Mouse (Mus musculus): ENCODE measurements around the gene Hspb8.

Hspb8 gene

GRCm38 (mm10) chr5:116426701-116427100 lies 4.0 kb upstream of the Hspb8 start:
- WGBS, result 90% methylated on average over 2 of the region's 2 CpGs

GRCm38 (mm10) chr5:116425709-116426108 lies 3.0 kb upstream of the Hspb8 start:
- WGBS, result 96% methylated on average over 3 of the region's 3 CpGs

- WGBS, result 58% methylated on average over 7 of the region's 7 CpGs
These were observed 2.6 kb upstream of the Hspb8 start for GRCm38 (mm10) chr5:116425273-116425672.

DNA sequence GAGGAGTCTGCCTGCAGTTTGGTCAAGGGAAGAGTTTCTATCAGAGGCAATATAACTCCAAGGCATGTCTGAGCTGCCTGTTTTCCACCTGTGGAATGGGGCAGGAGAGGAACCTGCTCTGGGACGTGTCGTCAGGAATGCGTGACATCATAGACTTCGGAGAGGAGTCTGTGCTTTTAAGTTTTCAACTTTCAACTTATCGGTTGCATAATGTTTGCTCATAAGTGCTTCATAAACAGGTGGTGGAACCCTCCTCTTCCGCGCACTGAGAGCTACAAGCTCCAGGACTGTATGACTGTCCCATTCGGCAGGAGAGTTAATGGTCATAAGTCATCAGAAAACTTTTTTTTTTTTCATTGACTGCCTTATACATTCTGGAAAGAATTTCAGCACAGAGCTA lies 1.1 kb upstream of the Hspb8 start:
- 93% methylated on average over 8 of the region's 8 CpGs for WGBS

GRCm38 (mm10) chr5:116421791-116422481 lies 728 bp downstream of the Hspb8 start:
- 53% methylated on average over 22 of the region's 22 CpGs for WGBS

DNA sequence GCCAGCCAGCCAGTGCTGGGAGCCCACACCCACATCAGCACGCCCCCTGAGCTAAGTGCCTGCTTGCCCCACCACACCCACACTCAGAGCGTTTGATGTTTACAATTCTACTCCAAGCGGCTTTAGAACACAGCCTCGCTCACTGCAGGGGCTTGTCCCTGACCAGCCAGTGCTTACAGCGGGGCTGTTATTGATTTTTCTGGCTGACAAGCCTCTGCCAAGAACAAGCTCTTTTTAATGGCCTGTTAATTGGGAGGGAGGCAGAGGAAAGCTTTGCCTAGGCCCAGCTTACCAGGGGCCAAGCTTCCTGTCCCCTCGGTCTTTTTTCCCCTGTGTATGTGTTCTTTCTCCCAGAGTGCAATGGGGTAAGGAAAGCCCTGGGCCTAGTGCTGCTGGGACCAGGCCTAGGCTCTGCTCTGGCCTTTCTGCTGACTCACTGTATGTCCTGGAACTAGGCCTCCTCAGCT lies 1.9 kb downstream of the Hspb8 start:
- WGBS, result 34% methylated on average over 6 of the region's 6 CpGs

- WGBS, result 100% methylated on average over 1 of the region's 1 CpGs
These were observed 2.5 kb downstream of the Hspb8 start for GRCm38 (mm10) chr5:116420213-116420612.

- WGBS, result 50% methylated on average over 6 of the region's 6 CpGs
These were observed 3.2 kb downstream of the Hspb8 start for GRCm38 (mm10) chr5:116419322-116420045.

DNA sequence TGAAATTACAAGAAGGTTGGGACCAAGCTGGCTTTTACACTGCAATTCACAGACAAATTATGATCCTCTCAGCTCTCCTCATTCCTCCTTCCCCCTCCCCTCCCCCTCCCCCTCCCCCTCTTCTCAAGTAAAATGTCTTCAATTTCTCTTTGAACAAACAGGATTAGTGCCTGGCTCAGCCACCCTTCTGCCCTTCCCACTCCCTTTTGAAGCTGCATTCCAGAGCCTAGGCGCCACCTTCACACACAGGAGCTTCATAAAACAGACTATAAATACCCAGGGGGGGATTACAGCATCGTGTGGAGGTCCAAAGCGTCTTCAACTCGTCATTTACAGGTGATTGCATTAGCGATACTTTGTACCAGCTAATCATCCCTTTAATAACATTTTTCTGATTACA lies 6.5 kb downstream of the Hspb8 start:
- WGBS, result 49% methylated on average over 5 of the region's 5 CpGs

GRCm38 (mm10) chr5:116409689-116410590 lies 12.7 kb downstream of the Hspb8 start:
- 28% methylated on average over 16 of the region's 16 CpGs for WGBS

DNA sequence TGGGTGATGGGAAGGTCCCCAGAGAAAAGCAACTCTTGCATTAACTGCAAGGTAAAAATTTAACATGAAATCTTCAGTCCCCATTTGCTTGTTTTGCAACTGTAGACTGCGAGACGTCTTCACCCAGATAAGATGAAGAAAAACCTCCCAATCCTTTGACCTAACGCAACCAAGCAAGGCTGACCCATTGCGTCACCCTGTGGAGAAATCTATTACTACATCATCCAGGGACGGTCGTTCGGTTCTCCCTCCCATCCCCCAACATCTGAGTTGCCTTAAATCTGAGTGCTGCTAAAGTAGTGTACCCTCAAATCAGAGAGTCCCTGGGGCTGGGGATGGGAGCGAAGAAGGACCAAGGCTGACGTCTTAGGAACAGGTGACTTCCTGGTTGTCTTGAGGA lies 13.7 kb downstream of the Hspb8 start:
- 83% methylated on average over 9 of the region's 9 CpGs for WGBS

DNA sequence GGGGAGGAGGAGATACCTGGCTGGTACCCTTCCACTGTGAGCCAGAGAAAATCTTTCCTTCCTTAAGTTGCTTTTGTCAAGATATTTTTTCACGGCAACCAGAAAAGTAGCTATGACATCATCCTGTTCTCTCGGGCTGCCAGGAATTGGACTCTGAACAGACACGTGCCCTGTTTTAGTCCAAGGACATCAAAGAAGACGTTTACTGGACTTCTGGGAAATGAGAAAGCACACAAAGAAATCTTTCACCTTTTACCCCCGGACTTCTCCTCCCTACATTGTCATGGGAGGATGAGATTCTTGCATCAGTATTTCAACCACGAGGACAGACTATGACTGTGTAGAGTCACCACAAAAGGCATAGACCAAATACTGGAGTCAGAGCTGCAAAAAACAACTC lies 14.7 kb downstream of the Hspb8 start:
- WGBS, result 18% methylated on average over 6 of the region's 6 CpGs

- WGBS, result 28% methylated on average over 4 of the region's 4 CpGs
These were observed 15.3 kb downstream of the Hspb8 start for GRCm38 (mm10) chr5:116407321-116407720.

DNA sequence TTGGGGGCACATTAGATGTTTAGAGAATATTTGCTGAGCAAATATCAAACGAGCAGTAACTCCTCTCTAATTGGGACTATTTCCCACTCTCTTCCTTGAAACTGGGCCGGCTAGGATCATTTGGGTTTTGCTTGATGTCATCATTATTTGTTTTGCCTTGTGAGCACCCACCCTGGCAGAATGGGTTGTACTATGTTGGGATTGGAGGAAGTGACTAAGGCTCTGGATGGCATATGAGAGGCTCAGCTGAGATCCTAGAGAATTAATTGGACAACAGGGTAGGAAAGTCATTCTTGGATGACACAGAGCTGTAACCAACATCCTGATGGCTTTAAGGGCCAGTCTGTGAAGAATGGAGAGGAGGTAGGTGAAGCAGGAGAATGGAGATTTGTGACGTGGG lies 16.2 kb downstream of the Hspb8 start:
- 75% methylated on average over 3 of the region's 3 CpGs for WGBS

GRCm38 (mm10) chr5:116405934-116406333 lies 16.7 kb downstream of the Hspb8 start:
- WGBS, result 94% methylated on average over 1 of the region's 1 CpGs

DNA sequence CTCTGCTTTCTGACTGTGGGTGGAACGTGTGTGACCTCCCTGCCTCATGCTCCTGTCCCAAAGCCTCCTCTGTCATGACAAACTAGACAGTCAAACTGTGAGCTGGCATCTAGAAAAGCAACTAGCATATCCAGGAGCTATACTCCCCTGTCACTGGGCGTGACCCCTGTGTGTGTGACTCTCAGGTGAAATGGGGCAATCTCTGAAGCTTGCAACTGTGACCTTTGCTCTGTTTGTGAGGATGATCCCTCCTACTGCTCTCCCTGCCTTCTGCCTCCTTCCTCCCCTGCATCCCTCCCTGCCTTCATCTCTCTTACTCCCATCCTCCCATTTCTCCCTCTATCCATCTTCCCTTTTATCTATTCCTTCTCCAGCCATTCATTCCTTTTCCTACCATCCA lies 18.6 kb downstream of the Hspb8 start:
- 91% methylated on average over 2 of the region's 2 CpGs for WGBS

DNA sequence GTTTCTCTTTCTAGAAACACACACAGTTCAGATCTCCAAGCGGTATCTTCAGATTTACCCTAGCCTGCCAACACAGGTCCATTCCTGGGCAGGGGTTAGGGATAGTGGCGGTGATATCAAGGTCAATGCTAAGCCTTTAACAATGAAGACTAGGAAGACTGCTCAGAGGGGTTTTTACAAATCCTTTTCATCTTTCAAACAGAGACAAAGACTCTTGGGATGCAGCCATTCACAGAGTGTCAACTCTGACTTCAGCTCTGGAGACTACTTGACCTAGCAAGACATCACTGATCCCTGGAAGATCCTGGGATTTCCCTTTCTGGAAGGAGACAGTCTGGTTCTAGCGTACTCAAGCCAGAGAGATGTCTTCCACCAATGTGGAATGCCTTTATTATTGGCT lies 21.9 kb downstream of the Hspb8 start:
- 93% methylated on average over 3 of the region's 3 CpGs for WGBS

GRCm38 (mm10) chr5:116400042-116400730 lies 22.5 kb downstream of the Hspb8 start:
- 86% methylated on average over 8 of the region's 8 CpGs for WGBS

- WGBS, result 86% methylated on average over 5 of the region's 5 CpGs
These were observed 26.6 kb downstream of the Hspb8 start for GRCm38 (mm10) chr5:116396104-116396503.

GRCm38 (mm10) chr5:116392603-116393002 lies 30.1 kb downstream of the Hspb8 start:
- WGBS, result 86% methylated on average over 9 of the region's 9 CpGs

DNA sequence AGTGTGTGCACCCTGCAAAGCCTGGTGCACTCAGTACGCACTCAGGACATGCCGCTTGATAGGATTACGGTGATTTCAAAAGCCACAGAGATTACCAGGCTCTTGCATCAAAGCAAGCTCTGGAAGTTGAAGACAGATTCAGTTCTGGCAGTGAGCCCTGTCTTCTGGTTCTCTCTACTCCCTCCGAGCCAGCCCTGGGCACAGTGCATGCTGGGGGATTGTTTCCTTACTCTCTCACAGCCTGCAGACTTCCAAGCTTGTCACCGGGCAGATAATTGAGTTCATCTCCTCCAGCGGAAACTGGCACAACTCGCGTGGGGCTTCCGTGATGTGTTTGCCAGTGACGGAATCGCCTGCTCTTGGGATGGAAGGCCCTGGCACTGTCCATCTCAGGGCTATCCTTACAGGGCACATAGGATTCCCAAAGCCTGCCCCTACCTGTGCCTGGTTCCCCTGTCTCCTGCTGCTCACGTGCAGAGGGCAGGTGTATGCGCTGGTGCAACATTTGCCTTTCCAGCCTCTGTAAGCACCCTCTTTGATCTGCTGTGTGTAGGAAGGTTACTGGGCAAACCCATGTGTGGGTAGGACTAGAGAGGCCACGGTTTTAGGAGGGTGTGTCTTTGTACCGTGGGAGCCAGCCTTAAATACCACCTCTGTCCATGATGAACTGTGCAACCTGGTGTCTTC lies 32.7 kb downstream of the Hspb8 start:
- 32% methylated on average over 15 of the region's 15 CpGs for WGBS
